Mouse (Mus musculus): ENCODE results near the gene Ccdc18.
A peak's percentile ranks its signal among the peaks of the same experiment; 100 is the strongest.
"Not testable (repeated sequence)": the region's sequence is repeated elsewhere in the genome, so short reads cannot be mapped to it uniquely, and the experiment has no call there.

Gene Ccdc18

GRCm38 (mm10) chr5:108262722-108263121 is 130.0 kb downstream of the Ccdc18 start:
- DNase-seq (ENCODE audit: low spot score) = peak; percentile 31

- DNase-seq (ENCODE audit: low spot score) = not testable (repeated sequence)
Measured at GRCm38 (mm10) chr5:108263785-108264184, 131.1 kb downstream of the Ccdc18 start.

- no peak for DNase-seq (ENCODE audit: low spot score)
Measured at GRCm38 (mm10) chr5:108266990-108267389, 134.3 kb downstream of the Ccdc18 start.

GRCm38 (mm10) chr5:108268127-108269062 is 135.7 kb downstream of the Ccdc18 start, which contains the start of gene Dr1:
Gene Dr1 (plus strand): TSS chr5:108268897.
- DNase-seq (ENCODE audit: low spot score) = peak; percentile 83

DNA sequence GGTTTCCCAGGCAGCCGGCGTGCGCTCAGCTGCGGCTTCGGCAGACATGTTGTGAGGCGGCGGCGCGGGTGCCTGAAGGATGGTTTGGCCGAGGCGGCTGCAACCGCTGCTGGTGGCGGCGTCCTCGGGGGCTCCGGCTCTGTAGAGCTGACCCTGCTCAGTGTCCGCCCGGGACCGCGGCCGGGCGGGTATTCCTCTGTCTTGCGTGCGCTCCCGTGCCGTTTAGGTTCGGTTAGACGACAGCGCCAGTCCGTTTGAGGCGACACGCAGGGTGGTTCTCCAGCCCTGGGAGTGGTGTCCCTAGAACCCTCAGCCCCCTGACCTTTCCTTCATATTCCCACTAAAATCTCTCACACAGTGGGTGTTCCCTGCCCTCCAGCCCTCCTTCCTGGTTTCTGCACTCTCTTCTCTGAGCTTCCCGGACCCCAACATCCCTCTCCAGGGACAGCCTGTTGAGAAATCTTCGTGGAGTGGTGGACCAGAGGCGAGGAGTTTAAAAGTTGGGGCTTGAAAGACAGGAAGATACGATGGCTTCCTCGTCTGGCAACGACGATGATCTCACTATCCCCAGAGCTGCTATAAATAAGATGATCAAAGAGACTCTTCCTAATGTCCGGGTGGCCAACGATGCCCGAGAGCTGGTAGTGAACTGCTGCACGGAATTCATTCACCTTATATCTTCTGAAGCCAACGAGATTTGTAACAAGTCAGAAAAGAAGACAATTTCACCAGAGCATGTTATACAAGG is 136.6 kb downstream of the Ccdc18 start:
- DNase-seq (ENCODE audit: low spot score) = no peak

DNA sequence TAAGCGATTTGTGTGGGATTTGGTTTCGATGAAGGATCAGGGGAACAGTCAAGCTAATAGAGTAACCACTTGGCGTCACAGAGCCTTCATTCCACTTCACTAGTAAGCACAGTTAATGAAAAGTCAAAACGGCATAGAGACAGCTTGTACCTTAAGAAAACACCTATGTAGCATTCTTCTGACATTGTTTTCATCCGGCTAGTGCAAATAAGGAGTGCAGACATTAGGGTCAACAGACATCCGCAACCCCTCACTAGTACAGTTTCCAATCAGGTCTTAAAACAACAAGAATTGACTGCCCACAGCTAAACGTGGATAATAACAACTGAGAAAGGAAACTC is 137.1 kb downstream of the Ccdc18 start:
- DNase-seq (ENCODE audit: low spot score) = no peak

DNA sequence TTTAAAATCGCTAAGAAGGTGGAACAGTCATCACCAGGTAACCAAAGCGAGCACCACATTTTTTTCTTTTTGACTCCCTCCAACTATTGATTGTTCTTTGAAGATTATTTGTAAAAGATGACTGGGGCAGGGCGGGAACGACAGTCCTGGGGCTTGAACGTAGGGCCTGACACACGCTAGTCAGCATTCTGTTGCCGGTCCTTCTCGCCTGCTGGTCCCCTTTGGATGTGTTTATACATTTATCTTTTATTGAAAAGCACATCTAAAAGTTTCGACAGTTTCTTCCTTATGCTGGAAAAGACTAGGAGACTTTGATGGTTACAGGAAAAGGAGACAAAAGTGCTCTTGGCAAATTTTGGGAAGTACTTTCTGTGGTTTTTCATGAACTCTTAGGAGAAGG is 137.7 kb downstream of the Ccdc18 start:
- no peak for DNase-seq (ENCODE audit: low spot score)

- not testable (repeated sequence) for DNase-seq (ENCODE audit: low spot score)
Measured at GRCm38 (mm10) chr5:108271345-108271744, 138.7 kb downstream of the Ccdc18 start.
